Mouse (Mus musculus) stomach, embryonic 16.5 days (tissue): ENCODE data around the gene Mbd4. TPM values are rescaled to one million over a fixed set of nuclear protein-coding genes. Genes with fewer than 3 reads are reported as not detected.
"Not testable (repeated sequence)": the region's sequence is repeated elsewhere in the genome, so short reads cannot be mapped to it uniquely, and the experiment has no call there.

Experiments
- ATAC-seq: fragments of 200-750 bp; cut with Nextera tagmentation; 2 replicates; pipeline ENCODE4 v1.8.0; 2017; ENCODE audit warnings: moderate number of reproducible peaks, moderate TSS enrichment; ENCODE audit not compliant: insufficient read depth, low FRiP score
- H3K27ac ChIP-seq: fragments of 300-500 bp; sonication (generic); 2 replicates; pipeline ENCODE4 v1.5.1; 2014; ENCODE audit warnings: low read length
- H3K27me3 ChIP-seq: fragments of 300-500 bp; sonication (generic); 2 replicates; pipeline ENCODE4 v1.6.1; 2014; ENCODE audit warnings: low read length, control low read depth, mixed read lengths; ENCODE audit not compliant: control insufficient read depth, insufficient read depth
- H3K36me3 ChIP-seq: fragments of 300-500 bp; sonication (generic); 2 replicates; pipeline ENCODE4 v1.6.1; 2014; ENCODE audit warnings: low read length; ENCODE audit not compliant: control insufficient read depth, insufficient read depth
- H3K4me1 ChIP-seq: fragments of 300-500 bp; sonication (generic); 2 replicates; pipeline ENCODE4 v1.6.1; 2014; ENCODE audit warnings: low read length, control low read depth, mixed read lengths; ENCODE audit not compliant: control insufficient read depth, insufficient read depth
- H3K4me2 ChIP-seq: fragments of 300-500 bp; sonication (generic); 2 replicates; pipeline ENCODE4 v1.6.1; 2014; ENCODE audit warnings: low read depth, low read length, mixed read lengths
- H3K4me3 ChIP-seq: fragments of 300-500 bp; sonication (generic); replicated peaks from 2 replicates; pipeline ENCODE4 v1.5.1; 2014; ENCODE audit warnings: mild to moderate bottlenecking, low read length
- H3K9ac ChIP-seq: fragments of 300-500 bp; sonication (generic); 2 replicates; pipeline ENCODE4 v1.6.1; 2014; ENCODE audit warnings: low read length
- H3K9me3 ChIP-seq: fragments of 300-500 bp; sonication (generic); replicated peaks from 2 replicates; pipeline ENCODE4 v1.6.1; 2016; ENCODE audit warnings: low read length, control low read depth; ENCODE audit not compliant: control insufficient read depth
- WGBS: fragments of 180-500 bp; shearing (Covaris S2); extraction: QIAGEN DNeasy Blood & Tissue Kit; methylation state at CpG from one replicate; pipeline ENCODE4 v1.1.7; 2014; 5-methylcytosine and 5-hydroxymethylcytosine counted together
- polyA plus RNA-seq: library from polyadenylated mRNA; unstranded; fragments of >200 nt; fragmentation: Nextera tagmentation; extraction: Ambion mirVana; gene quantifications from 2 replicates; pipeline ENCODE4 v1.2.1, GENCODE M21; 2015

Gene Mbd4
- polyA plus RNA-seq, 1 experiment from 2014 or later = 14.9 TPM

DNA sequence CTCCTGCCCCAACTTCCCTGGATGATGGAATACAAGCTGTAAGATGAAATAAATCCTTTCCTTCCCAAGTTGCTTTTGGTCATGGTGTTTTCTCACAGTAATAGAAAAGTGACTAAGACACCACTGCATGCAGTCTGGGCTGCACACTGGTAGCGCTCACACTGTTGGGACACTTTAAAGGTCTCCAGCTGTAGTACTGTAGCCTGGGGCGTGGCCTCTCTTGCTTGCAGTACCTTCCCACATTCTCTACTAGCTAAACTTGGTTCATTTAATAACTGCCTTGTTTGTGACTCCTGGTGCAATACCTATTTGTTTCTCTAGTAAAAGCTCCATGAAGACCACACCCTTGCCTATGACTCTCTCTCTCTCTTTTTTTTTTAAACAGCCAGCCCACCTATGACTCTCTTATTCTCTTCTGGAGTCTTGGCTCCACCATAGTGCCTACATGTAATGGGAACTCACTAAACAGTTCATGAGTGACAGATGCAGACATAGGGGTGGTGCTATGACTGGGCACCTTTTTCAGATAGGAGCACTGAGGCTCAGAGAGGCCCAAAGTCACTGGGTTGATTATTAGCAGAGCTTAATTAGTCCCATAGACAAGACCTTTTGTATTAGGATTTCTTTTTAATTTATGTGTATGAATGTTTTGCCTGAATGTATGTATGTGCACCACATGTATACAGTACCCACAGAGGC is 20.9 kb downstream of the Mbd4 start:
- 87% methylated on average over 2 of the region's 2 CpGs for WGBS

DNA sequence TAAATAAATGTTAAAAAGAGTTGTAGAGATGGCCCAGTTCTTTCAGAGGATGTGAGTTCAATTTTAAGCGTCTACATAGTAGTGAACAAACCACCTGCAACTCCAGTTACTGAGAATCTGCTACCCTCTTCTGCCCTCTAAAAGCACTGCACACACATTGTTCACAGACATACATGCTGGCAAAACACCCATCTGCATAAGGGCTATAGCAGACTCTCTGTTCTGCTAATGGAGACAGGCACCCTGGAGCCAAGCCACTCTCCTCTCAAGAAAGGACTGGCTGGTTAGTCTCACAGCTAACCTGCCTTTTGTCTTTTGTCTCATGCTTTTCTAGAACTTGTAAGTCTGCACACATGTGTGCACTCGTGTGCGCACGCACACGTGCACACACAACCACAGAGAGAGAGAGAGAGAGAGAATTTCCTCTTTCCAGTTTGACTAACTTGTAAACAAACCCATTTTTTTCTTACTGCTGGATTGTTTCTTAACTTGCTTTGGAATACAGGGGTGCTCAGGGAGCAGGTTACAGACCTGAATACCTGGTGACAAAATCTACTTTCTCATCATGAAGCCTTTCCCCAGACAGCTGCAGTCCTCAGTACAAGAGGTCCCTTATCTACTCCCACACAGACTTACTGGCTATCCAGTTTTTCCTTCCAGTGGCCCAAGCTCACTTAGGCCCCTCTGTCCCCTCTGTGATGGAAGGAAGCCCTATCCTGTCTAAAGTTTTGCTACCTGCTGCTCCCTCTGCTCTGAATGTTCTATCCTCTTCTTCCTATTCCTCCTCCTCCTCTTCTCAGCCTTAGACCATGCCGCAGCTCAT is 22.2 kb downstream of the Mbd4 start:
- H3K27ac ChIP-seq = no peak overlapping the region
- no peak overlapping the region for H3K4me3 ChIP-seq
- H3K9me3 ChIP-seq = no peaks in the 10 kb centered on the region
- no peak for ATAC-seq
- no peak overlapping the region for H3K4me2 ChIP-seq
- no peak overlapping the region for H3K9ac ChIP-seq
- WGBS = 81% methylated on average over 6 of the region's 6 CpGs
- no peaks in the 10 kb centered on the region for H3K27me3 ChIP-seq
- H3K36me3 ChIP-seq = no peaks in the 10 kb centered on the region
- no peaks in the 10 kb centered on the region for H3K4me1 ChIP-seq

More for the DNA sequence above, 20.9 kb downstream of the Mbd4 start:
- ATAC-seq = no peak
- Histone ChIP-seq H3K9me3 (no peaks in the 10 kb centered on the region), H3K9ac (no peak overlapping the region), H3K27me3 (no peaks in the 10 kb centered on the region), H3K4me2 (no peak overlapping the region), H3K36me3 (no peaks in the 10 kb centered on the region), H3K4me1 (no peaks in the 10 kb centered on the region), H3K4me3 (no peak overlapping the region), H3K27ac (no peak overlapping the region)

GRCm38 (mm10) chr6:115823850-115824464 is 29.2 kb downstream of the Mbd4 start:
- H3K4me1 ChIP-seq, H3K27ac ChIP-seq, H3K36me3 ChIP-seq, H3K4me3 ChIP-seq, H3K27me3 ChIP-seq, H3K9ac ChIP-seq, H3K9me3 ChIP-seq: not testable (repeated sequence)
- 4% methylated on average over 5 of the region's 11 CpGs for WGBS
- peak overlapping the region; percentile 28; the same call in 1 of the 2 replicates for H3K4me2 ChIP-seq
- ATAC-seq = peak; percentile 97

- ATAC-seq = no peak
- WGBS = 71% methylated on average over 8 of the region's 8 CpGs
Measured at GRCm38 (mm10) chr6:115821216-115821993, 31.8 kb downstream of the Mbd4 start.

DNA sequence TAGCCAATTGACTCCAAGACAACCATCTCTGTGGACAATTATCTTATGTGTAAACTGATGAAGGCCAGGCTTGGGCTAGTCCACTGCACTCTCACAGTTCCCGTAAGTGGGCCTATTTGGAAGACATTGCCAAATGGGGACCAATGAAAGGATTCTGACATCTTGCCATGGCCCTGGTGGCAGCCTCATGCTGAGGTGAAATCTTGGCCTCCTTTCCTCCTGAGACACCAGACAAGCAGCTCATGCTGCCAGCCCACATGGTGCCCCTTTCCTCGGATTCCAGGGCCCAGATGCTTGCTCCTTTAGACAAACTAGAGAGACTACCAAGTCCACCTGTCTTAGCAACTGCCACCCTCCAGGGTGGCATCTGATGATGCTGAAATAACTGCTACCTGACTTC is 35.0 kb downstream of the Mbd4 start:
- ATAC-seq = no peak
- 82% methylated on average over 2 of the region's 2 CpGs for WGBS
- Histone ChIP-seq H3K4me1 (no peaks in the 10 kb centered on the region), H3K4me3 (no peak overlapping the region), H3K36me3 (no peaks in the 10 kb centered on the region), H3K9me3 (no peaks in the 10 kb centered on the region), H3K27ac (no peak overlapping the region), H3K27me3 (no peaks in the 10 kb centered on the region), H3K4me2 (no peak overlapping the region), H3K9ac (no peak overlapping the region)

More at GRCm38 (mm10) chr6:115821216-115821993, 31.8 kb downstream of the Mbd4 start:
- H3K27ac ChIP-seq = no peak overlapping the region
- no peaks in the 10 kb centered on the region for H3K9me3 ChIP-seq
- H3K4me3 ChIP-seq = no peak overlapping the region
- no peaks in the 10 kb centered on the region for H3K36me3 ChIP-seq
- no peak overlapping the region for H3K9ac ChIP-seq
- no peaks in the 10 kb centered on the region for H3K4me1 ChIP-seq
- no peaks in the 10 kb centered on the region for H3K27me3 ChIP-seq
- H3K4me2 ChIP-seq = no peak overlapping the region

GRCm38 (mm10) chr6:115815041-115815440 is 38.1 kb downstream of the Mbd4 start:
- ATAC-seq = no peak
- no peaks in the 10 kb centered on the region for H3K36me3 ChIP-seq

DNA sequence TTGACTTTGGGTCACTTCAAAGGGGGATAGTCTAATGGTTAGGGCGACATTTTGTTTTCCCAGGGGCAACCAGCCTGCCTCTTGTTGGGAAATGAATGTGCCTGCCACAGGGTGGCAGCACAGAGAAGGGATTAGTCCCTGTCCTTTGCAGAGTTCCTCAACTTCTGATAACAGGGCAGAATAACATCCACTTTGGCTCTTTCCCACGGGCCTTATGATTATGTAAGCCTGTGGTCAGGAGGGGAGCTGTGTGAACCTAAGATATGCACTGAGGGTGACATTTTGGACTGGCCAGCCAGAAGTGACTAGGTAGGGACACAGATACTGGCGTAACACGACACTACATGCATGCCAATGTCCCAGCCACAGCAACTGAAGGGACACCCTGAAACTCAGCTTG is 39.1 kb downstream of the Mbd4 start:
- Histone ChIP-seq H3K9me3 (no peaks in the 10 kb centered on the region), H3K4me3 (no peak overlapping the region), H3K4me1 (no peaks in the 10 kb centered on the region; the same call in 1 of the 2 replicates), H3K9ac (no peak overlapping the region), H3K36me3 (no peaks in the 10 kb centered on the region), H3K27me3 (no peaks in the 10 kb centered on the region), H3K4me2 (no peak overlapping the region), H3K27ac (no peak overlapping the region)
- WGBS = 26% methylated on average over 4 of the region's 4 CpGs
- ATAC-seq = peak; percentile 23; the same call in 1 of the 2 replicates

More at GRCm38 (mm10) chr6:115815041-115815440, 38.1 kb downstream of the Mbd4 start:
- Histone ChIP-seq H3K4me3 (no peak overlapping the region), H3K4me1 (no peaks in the 10 kb centered on the region), H3K9me3 (no peaks in the 10 kb centered on the region), H3K4me2 (no peak overlapping the region), H3K9ac (no peak overlapping the region), H3K27ac (no peak overlapping the region), H3K27me3 (no peaks in the 10 kb centered on the region)
- WGBS = 78% methylated on average over 4 of the region's 4 CpGs

GRCm38 (mm10) chr6:115811606-115812005 is 41.6 kb downstream of the Mbd4 start:
- no peaks in the 10 kb centered on the region for H3K9me3 ChIP-seq
- H3K27me3 ChIP-seq = no peaks in the 10 kb centered on the region
- 67% methylated on average over 8 of the region's 8 CpGs for WGBS
- no peak for ATAC-seq
- no peak overlapping the region for H3K9ac ChIP-seq
- no peak overlapping the region for H3K27ac ChIP-seq
- peaks cover 7% of the 10 kb centered on the region; the same call in 1 of the 2 replicates for H3K36me3 ChIP-seq
- H3K4me1 ChIP-seq = peaks cover 8% of the 10 kb centered on the region
- H3K4me3 ChIP-seq = no peak overlapping the region
- no peak overlapping the region for H3K4me2 ChIP-seq
